Mouse (Mus musculus) E14TG2a.4 (cell line): Measurements from ENCODE around the gene Gbf1.

ENCODE experiments used
- CTCF ChIP-seq: conservative IDR thresholded peaks from 2 replicates; pipeline ENCODE4 v1.5.1; 2014; ENCODE audit warnings: low read length
- NANOG ChIP-seq: IDR thresholded peaks from 2 replicates; pipeline ENCODE4 v1.6.1; 2014; ENCODE audit warnings: borderline replicate concordance, low read length, mixed read lengths
- POU5F1 ChIP-seq: IDR thresholded peaks from 2 replicates; pipeline ENCODE4 v1.6.1; 2014; ENCODE audit warnings: low read length, borderline replicate concordance

GRCm38 (mm10) chr19:46331936-46332335, 179.6 kb downstream of the Gbf1 start:
- TF ChIP-seq CTCF (no peak), POU5F1 (no peak), NANOG (no peak)
